Mouse (Mus musculus) kidney, embryonic 14.5 days (tissue): ENCODE measurements around the gene Fdx1l. TPM values are rescaled to one million over a fixed set of nuclear protein-coding genes. Genes with fewer than 3 reads are reported as not detected.
"Not testable (repeated sequence)": the region's sequence is repeated elsewhere in the genome, so short reads cannot be mapped to it uniquely, and the experiment has no call there.

Source experiments
- ATAC-seq: fragments of 200-750 bp; cut with Nextera tagmentation; 2 replicates; pipeline ENCODE4 v1.8.0; 2017; ENCODE audit warnings: moderate number of reproducible peaks, mild to moderate bottlenecking, moderate TSS enrichment, moderate library complexity; ENCODE audit not compliant: low FRiP score, low TSS enrichment
- H3K27ac ChIP-seq: fragments of 300-500 bp; sonication (generic); 2 replicates; pipeline ENCODE4 v1.5.1; 2014; ENCODE audit warnings: low read depth, mild to moderate bottlenecking, low read length, moderate library complexity, mixed read lengths
- H3K27me3 ChIP-seq: fragments of 300-500 bp; sonication (generic); 2 replicates; pipeline ENCODE4 v1.6.1; 2014; ENCODE audit warnings: mild to moderate bottlenecking, low read length; ENCODE audit not compliant: control insufficient read depth, insufficient read depth
- H3K36me3 ChIP-seq: fragments of 300-500 bp; sonication (generic); 2 replicates; pipeline ENCODE4 v1.6.1; 2014; ENCODE audit warnings: low read length, mixed read lengths; ENCODE audit not compliant: control insufficient read depth, insufficient read depth
- H3K4me1 ChIP-seq: fragments of 300-500 bp; sonication (generic); 2 replicates; pipeline ENCODE4 v1.6.1; 2014; ENCODE audit warnings: low read length, mixed read lengths; ENCODE audit not compliant: control insufficient read depth, insufficient read depth
- H3K4me2 ChIP-seq: fragments of 300-500 bp; sonication (generic); replicated peaks from 2 replicates; pipeline ENCODE4 v1.6.1; 2014; ENCODE audit warnings: low read depth, mild to moderate bottlenecking, low read length
- H3K4me3 ChIP-seq: fragments of 300-500 bp; sonication (generic); 2 replicates; pipeline ENCODE4 v1.5.1; 2014; ENCODE audit warnings: mild to moderate bottlenecking, low read length
- H3K9ac ChIP-seq: fragments of 300-500 bp; sonication (generic); 2 replicates; pipeline ENCODE4 v1.6.1; 2014; ENCODE audit warnings: low read depth, mild to moderate bottlenecking, low read length, moderate library complexity
- H3K9me3 ChIP-seq: fragments of 300-500 bp; sonication (generic); 2 replicates; pipeline ENCODE4 v1.6.1; 2016; ENCODE audit warnings: low read length; ENCODE audit not compliant: control insufficient read depth
- WGBS: fragments of 180-500 bp; shearing (Covaris S2); extraction: QIAGEN DNeasy Blood & Tissue Kit; methylation state at CpG from one replicate; pipeline ENCODE4 v1.1.7; 2014; 5-methylcytosine and 5-hydroxymethylcytosine counted together
- polyA plus RNA-seq: library from polyadenylated mRNA; unstranded; fragments of >200 nt; fragmentation: Nextera tagmentation; extraction: Ambion mirVana; gene quantifications from 2 replicates; pipeline ENCODE4 v1.2.1, GENCODE M21; 2014

Fdx1l gene
- polyA plus RNA-seq, 1 experiment from 2014 or later, result 62.6 TPM

- Histone ChIP-seq H3K9ac (no peak overlapping the region), H3K36me3 (no peaks in the 10 kb centered on the region), H3K4me1 (no peaks in the 10 kb centered on the region), H3K9me3 (no peaks in the 10 kb centered on the region), H3K4me3 (no peak overlapping the region), H3K27me3 (no peaks in the 10 kb centered on the region), H3K27ac (no peak overlapping the region), H3K4me2 (no peak overlapping the region)
- no peak for ATAC-seq
- whole genome bisulfite sequencing, result 81% methylated on average over 3 of the region's 3 CpGs
Measured at GRCm38 (mm10) chr9:21045235-21045634, 28.2 kb downstream of the Fdx1l start.

- H3K36me3 ChIP-seq, H3K4me2 ChIP-seq, H3K4me1 ChIP-seq, H3K27ac ChIP-seq, H3K9ac ChIP-seq, H3K27me3 ChIP-seq, H3K4me3 ChIP-seq, ATAC-seq, H3K9me3 ChIP-seq: not testable (repeated sequence)
- 83% methylated on average over 1 of the region's 1 CpGs for WGBS
Measured at GRCm38 (mm10) chr9:21044785-21045184, 28.6 kb downstream of the Fdx1l start.

GRCm38 (mm10) chr9:21043563-21043962 is 29.9 kb downstream of the Fdx1l start:
- H3K27ac ChIP-seq, result no peak overlapping the region

GRCm38 (mm10) chr9:21041308-21041707 is 32.1 kb downstream of the Fdx1l start:
- ATAC-seq, result no peak
- no peak overlapping the region for H3K9ac ChIP-seq
- no peaks in the 10 kb centered on the region for H3K36me3 ChIP-seq
- no peaks in the 10 kb centered on the region for H3K9me3 ChIP-seq
- no peak overlapping the region for H3K4me2 ChIP-seq
- H3K4me3 ChIP-seq, result no peak overlapping the region
- H3K4me1 ChIP-seq, result peaks cover 10% of the 10 kb centered on the region
- 35% methylated on average over 4 of the region's 4 CpGs for WGBS
- H3K27me3 ChIP-seq, result peaks cover 28% of the 10 kb centered on the region
- H3K27ac ChIP-seq, result no peak overlapping the region

More at GRCm38 (mm10) chr9:21043563-21043962, 29.9 kb downstream of the Fdx1l start:
- Histone ChIP-seq H3K36me3 (no peaks in the 10 kb centered on the region), H3K4me1 (no peaks in the 10 kb centered on the region), H3K4me3 (no peak overlapping the region), H3K9me3 (no peaks in the 10 kb centered on the region), H3K27me3 (peaks cover 6% of the 10 kb centered on the region; the same call in 1 of the 2 replicates), H3K9ac (no peak overlapping the region), H3K4me2 (no peak overlapping the region)
- WGBS, result 80% methylated on average over 4 of the region's 4 CpGs
- ATAC-seq, result no peak

- Histone ChIP-seq H3K4me3 (no peak overlapping the region), H3K9ac (no peak overlapping the region), H3K36me3 (no peaks in the 10 kb centered on the region), H3K27ac (no peak overlapping the region), H3K9me3 (no peaks in the 10 kb centered on the region), H3K27me3 (peaks cover 44% of the 10 kb centered on the region), H3K4me2 (no peak overlapping the region), H3K4me1 (peaks cover 16% of the 10 kb centered on the region)
- WGBS, result 75% methylated on average over 3 of the region's 3 CpGs
- no peak for ATAC-seq
Measured at GRCm38 (mm10) chr9:21039779-21040178, 33.6 kb downstream of the Fdx1l start.

GRCm38 (mm10) chr9:21037481-21037891 is 35.9 kb downstream of the Fdx1l start:
- Histone ChIP-seq H3K27me3 (peaks cover 66% of the 10 kb centered on the region), H3K9ac (no peak overlapping the region), H3K4me3 (peak overlapping the region; percentile 33), H3K4me2 (peak overlapping the region; percentile 50), H3K9me3 (no peaks in the 10 kb centered on the region), H3K27ac (no peak overlapping the region), H3K36me3 (no peaks in the 10 kb centered on the region), H3K4me1 (peaks cover 29% of the 10 kb centered on the region)
- no peak for ATAC-seq
- under 1% methylated on average over 31 of the region's 31 CpGs for WGBS

GRCm38 (mm10) chr9:21036666-21037065 is 36.7 kb downstream of the Fdx1l start:
- WGBS, result 1% methylated on average over 22 of the region's 22 CpGs
- ATAC-seq, result no peak
- peaks cover 74% of the 10 kb centered on the region for H3K27me3 ChIP-seq
- H3K4me3 ChIP-seq, result peak overlapping the region; percentile 6
- peak overlapping the region; percentile 50; the same call in 1 of the 2 replicates for H3K4me2 ChIP-seq
- no peaks in the 10 kb centered on the region for H3K36me3 ChIP-seq
- no peaks in the 10 kb centered on the region for H3K9me3 ChIP-seq
- peaks cover 37% of the 10 kb centered on the region for H3K4me1 ChIP-seq
- H3K9ac ChIP-seq, result no peak overlapping the region
- no peak overlapping the region for H3K27ac ChIP-seq

- no peaks in the 10 kb centered on the region for H3K36me3 ChIP-seq
- ATAC-seq, result no peak
- WGBS, result 7% methylated on average over 20 of the region's 20 CpGs
- no peak overlapping the region for H3K27ac ChIP-seq
- no peaks in the 10 kb centered on the region for H3K9me3 ChIP-seq
- H3K9ac ChIP-seq, result no peak overlapping the region
- no peak overlapping the region for H3K4me2 ChIP-seq
- peak overlapping the region; percentile 6; the same call in 1 of the 2 replicates for H3K4me3 ChIP-seq
- H3K27me3 ChIP-seq, result peaks cover 76% of the 10 kb centered on the region
- peaks cover 38% of the 10 kb centered on the region for H3K4me1 ChIP-seq
Measured at GRCm38 (mm10) chr9:21036161-21036560, 37.3 kb downstream of the Fdx1l start.

GRCm38 (mm10) chr9:21035586-21035985 is 37.8 kb downstream of the Fdx1l start:
- no peak overlapping the region for H3K4me3 ChIP-seq
- H3K4me2 ChIP-seq, result no peak overlapping the region
- peaks cover 38% of the 10 kb centered on the region for H3K4me1 ChIP-seq
- no peaks in the 10 kb centered on the region for H3K36me3 ChIP-seq
- 21% methylated on average over 9 of the region's 9 CpGs for WGBS
- H3K9me3 ChIP-seq, result no peaks in the 10 kb centered on the region
- no peak overlapping the region for H3K27ac ChIP-seq
- no peak overlapping the region for H3K9ac ChIP-seq
- no peak for ATAC-seq
- peaks cover 76% of the 10 kb centered on the region for H3K27me3 ChIP-seq
